Mouse (Mus musculus) megakaryocyte, adult 5-6 weeks (primary cell): ENCODE results near the gene Akt1s1. TPM values are rescaled to one million over a fixed set of nuclear protein-coding genes. Genes with fewer than 3 reads are reported as not detected.

Source experiments
- ATAC-seq: 2 replicates; pipeline ENCODE4 v1.8.0; 2016; ENCODE audit warnings: mild to moderate bottlenecking, inconsistent platforms; ENCODE audit not compliant: poor library complexity, severe bottlenecking
- total RNA-seq, 2 experiments: library from RNA; stranded (forward) in 1 of 2; stranded (reverse) in 1 of 2; fragments of 153-499, 151-499 nt in 1 of 2; fragments of 221-1000, 200-1000 nt in 1 of 2; gene quantifications; 2 replicates each; pipeline versions ENCODE4 v1.2.3 to v1.2.4; 2015 to 2017

The Akt1s1 gene
- total RNA-seq, 2 experiments from 2014 or later: 6.5 to 9.6 TPM

- ATAC-seq: peak; percentile 67
These were observed 47.0 kb downstream of the Akt1s1 start, which contains the start of gene Fuz for GRCm38 (mm10) chr7:44895593-44896434. Gene Fuz, plus strand, starts transcription at chr7:44896079.

GRCm38 (mm10) chr7:44896499-44896898 lies 47.7 kb downstream of the Akt1s1 start:
- ATAC-seq: no peak

GRCm38 (mm10) chr7:44898607-44899006 lies 49.8 kb downstream of the Akt1s1 start:
- no peak for ATAC-seq

- no peak for ATAC-seq
These were observed 51.8 kb downstream of the Akt1s1 start for GRCm38 (mm10) chr7:44900632-44901031.

GRCm38 (mm10) chr7:44901230-44901722 lies 52.5 kb downstream of the Akt1s1 start:
- ATAC-seq: peak; percentile 69

Other genes with a start within 250 kb of the Akt1s1 start
- not detected in 2 replicates for gene Myh14, start 178.1 kb upstream of the Akt1s1 start, total RNA-seq (2015)
- gene Myh14, start 178.1 kb upstream of the Akt1s1 start, total RNA-seq (2017): not detected in 2 replicates
- not detected in 2 replicates for gene Izumo2, start 140.2 kb upstream of the Akt1s1 start, total RNA-seq (2015)
- gene Izumo2, start 140.2 kb upstream of the Akt1s1 start, total RNA-seq (2017): not detected in 2 replicates
- 48.8 and 53.1 TPM in 2 replicates for gene Vrk3, start 100.6 kb upstream of the Akt1s1 start, total RNA-seq (2015)
- 51.5 and 52.3 TPM in 2 replicates for gene Vrk3, start 100.6 kb upstream of the Akt1s1 start, total RNA-seq (2017)
- gene Zfp473, start 97.9 kb upstream of the Akt1s1 start, total RNA-seq (2015): 1.4 and 1.5 TPM in 2 replicates
- 1.8 and 2.3 TPM in 2 replicates for gene Zfp473, start 97.9 kb upstream of the Akt1s1 start, total RNA-seq (2017)
- 25.3 and 28.5 TPM in 2 replicates for gene Nup62, start 32.9 kb upstream of the Akt1s1 start, total RNA-seq (2015)
- 55.7 and 65.8 TPM in 2 replicates for gene Nup62, start 32.9 kb upstream of the Akt1s1 start, total RNA-seq (2017)
- gene Il4i1, start 32.6 kb upstream of the Akt1s1 start, total RNA-seq (2015): 0.38 and 1.9 TPM in 2 replicates
- gene Il4i1, start 32.6 kb upstream of the Akt1s1 start, total RNA-seq (2017): 1.5 TPM in 1 of 2 replicates, not detected in the other
- 2.1 and 2.6 TPM in 2 replicates for gene Atf5, start 32.3 kb upstream of the Akt1s1 start, total RNA-seq (2015)
- gene Atf5, start 32.3 kb upstream of the Akt1s1 start, total RNA-seq (2017): 1.9 and 5.3 TPM in 2 replicates
- gene Tbc1d17, start 88 bp downstream of the Akt1s1 start, total RNA-seq (2015): 12.5 and 17.6 TPM in 2 replicates
- gene Tbc1d17, start 88 bp downstream of the Akt1s1 start, total RNA-seq (2017): 13.0 and 14.8 TPM in 2 replicates
- gene Pnkp, start 8.1 kb downstream of the Akt1s1 start, total RNA-seq (2015): 75.1 and 89.7 TPM in 2 replicates
- gene Pnkp, start 8.1 kb downstream of the Akt1s1 start, total RNA-seq (2017): 109 and 129 TPM in 2 replicates
- gene Ptov1, start 20.8 kb downstream of the Akt1s1 start, total RNA-seq (2015): 21.3 and 29.0 TPM in 2 replicates
- gene Ptov1, start 20.8 kb downstream of the Akt1s1 start, total RNA-seq (2017): 5.9 and 8.7 TPM in 2 replicates
- gene Med25, start 43.7 kb downstream of the Akt1s1 start, total RNA-seq (2015): 19.4 and 23.7 TPM in 2 replicates
- gene Med25, start 43.7 kb downstream of the Akt1s1 start, total RNA-seq (2017): 8.6 and 9.0 TPM in 2 replicates
- gene Fuz, start 47.1 kb downstream of the Akt1s1 start, total RNA-seq (2015): 4.6 and 4.7 TPM in 2 replicates
- 11.1 and 11.3 TPM in 2 replicates for gene Fuz, start 47.1 kb downstream of the Akt1s1 start, total RNA-seq (2017)
- gene Ap2a1, start 80.5 kb downstream of the Akt1s1 start, total RNA-seq (2015): 33.2 and 36.1 TPM in 2 replicates
- 20.2 and 33.6 TPM in 2 replicates for gene Ap2a1, start 80.5 kb downstream of the Akt1s1 start, total RNA-seq (2017)
- gene Tsks, start 94.2 kb downstream of the Akt1s1 start, total RNA-seq (2015): not detected in 2 replicates
- gene Tsks, start 94.2 kb downstream of the Akt1s1 start, total RNA-seq (2017): not detected in 2 replicates
- gene Cpt1c, start 125.9 kb downstream of the Akt1s1 start, total RNA-seq (2015): not detected in 2 replicates
- 0.12 TPM in 1 of 2 replicates, not detected in the other for gene Cpt1c, start 125.9 kb downstream of the Akt1s1 start, total RNA-seq (2017)
- gene Prmt1, start 137.6 kb downstream of the Akt1s1 start, total RNA-seq (2015): 48.4 and 55.7 TPM in 2 replicates
- 40.0 and 42.9 TPM in 2 replicates for gene Prmt1, start 137.6 kb downstream of the Akt1s1 start, total RNA-seq (2017)
- 60.8 and 76.8 TPM in 2 replicates for gene Irf3, start 148.7 kb downstream of the Akt1s1 start, total RNA-seq (2015)
- gene Irf3, start 148.7 kb downstream of the Akt1s1 start, total RNA-seq (2017): 84.8 and 89.4 TPM in 2 replicates
- 16.8 and 18.7 TPM in 2 replicates for gene Bcl2l12, start 149.7 kb downstream of the Akt1s1 start, total RNA-seq (2015)
- 14.1 and 17.7 TPM in 2 replicates for gene Bcl2l12, start 149.7 kb downstream of the Akt1s1 start, total RNA-seq (2017)
- 22.2 and 23.0 TPM in 2 replicates for gene Scaf1, start 167.4 kb downstream of the Akt1s1 start, total RNA-seq (2015)
- gene Scaf1, start 167.4 kb downstream of the Akt1s1 start, total RNA-seq (2017): 9.6 and 12.2 TPM in 2 replicates
- 77.1 and 78.6 TPM in 2 replicates for gene Rras, start 169.0 kb downstream of the Akt1s1 start, total RNA-seq (2015)
- gene Rras, start 169.0 kb downstream of the Akt1s1 start, total RNA-seq (2017): 12.7 and 14.1 TPM in 2 replicates
- gene Prr12, start 203.9 kb downstream of the Akt1s1 start, total RNA-seq (2015): 15.4 and 16.3 TPM in 2 replicates
- 1.9 and 3.0 TPM in 2 replicates for gene Prr12, start 203.9 kb downstream of the Akt1s1 start, total RNA-seq (2017)
- gene Nosip, start 213.4 kb downstream of the Akt1s1 start, total RNA-seq (2015): 41.4 and 46.3 TPM in 2 replicates
- gene Nosip, start 213.4 kb downstream of the Akt1s1 start, total RNA-seq (2017): 54.2 and 56.8 TPM in 2 replicates
- 6.6 and 8.9 TPM in 2 replicates for gene Prrg2, start 213.7 kb downstream of the Akt1s1 start, total RNA-seq (2015)
- 5.4 TPM in 2 replicates for gene Prrg2, start 213.7 kb downstream of the Akt1s1 start, total RNA-seq (2017)
- 4.5 and 5.8 TPM in 2 replicates for gene Rcn3, start 243.2 kb downstream of the Akt1s1 start, total RNA-seq (2015)
- gene Rcn3, start 243.2 kb downstream of the Akt1s1 start, total RNA-seq (2017): 7.8 and 18.1 TPM in 2 replicates